Mouse (Mus musculus) C2C12 (cell line): ENCODE data around the gene Aspscr1.

Experiments used
- CEBPB ChIP-seq: IDR thresholded peaks from one replicate; pipeline ENCODE4 v1.6.1; 2011; ENCODE audit warnings: low read depth, mild to moderate bottlenecking, control low read depth, moderate library complexity
- CTCF ChIP-seq: IDR thresholded peaks from one replicate; pipeline ENCODE4 v1.5.1; 2011; ENCODE audit not compliant: control insufficient read depth, insufficient read depth, insufficient read length
- MAX ChIP-seq: IDR thresholded peaks from one replicate; pipeline ENCODE4 v1.6.1; 2011; ENCODE audit warnings: mild to moderate bottlenecking, control low read depth
- MYOD1 ChIP-seq: IDR thresholded peaks from one replicate; pipeline ENCODE4 v1.6.1; 2011; ENCODE audit warnings: low read depth; ENCODE audit not compliant: control insufficient read depth, insufficient read length
- MYOG ChIP-seq: IDR thresholded peaks from one replicate; pipeline ENCODE4 v1.6.1; 2011; ENCODE audit not compliant: control insufficient read depth, insufficient read length; ENCODE audit errors: extremely low read depth
- USF1 ChIP-seq: IDR thresholded peaks from one replicate; pipeline ENCODE4 v1.6.1; 2011; ENCODE audit warnings: low read depth, mild to moderate bottlenecking, control low read depth, moderate library complexity

GRCm38 (mm10) chr11:120651872-120652271, 20.9 kb upstream of the Aspscr1 start:
- no peak for TF ChIP-seq CTCF
- no peak for TF ChIP-seq MAX
- TF ChIP-seq MYOG, result no peak
- no peak for TF ChIP-seq CEBPB
- no peak for TF ChIP-seq USF1
- TF ChIP-seq MYOD1, result no peak
